Mouse (Mus musculus) hindbrain, postnatal 0 days (tissue): Measurements from ENCODE around the gene Kif27. TPM values are rescaled to one million over a fixed set of nuclear protein-coding genes. Genes with fewer than 3 reads are reported as not detected.
A peak's percentile ranks its signal among the peaks of the same experiment; 100 is the strongest.
"Not testable (repeated sequence)": the region's sequence is repeated elsewhere in the genome, so short reads cannot be mapped to it uniquely, and the experiment has no call there.

Source experiments
- ATAC-seq: fragments of 200-750 bp; cut with Nextera tagmentation; 2 replicates; pipeline ENCODE4 v1.8.0; 2017; ENCODE audit warnings: mild to moderate bottlenecking, moderate TSS enrichment, moderate library complexity
- DNase-seq: peaks from one replicate; pipeline ENCODE4 v3.0.0-alpha.2; 2015; ENCODE audit warnings: low spot score
- H3K27ac ChIP-seq: fragments of 300-500 bp; sonication (generic); 2 replicates; pipeline ENCODE4 v1.5.1; 2014; ENCODE audit warnings: mild to moderate bottlenecking
- H3K27me3 ChIP-seq: fragments of 300-500 bp; sonication (generic); 2 replicates; pipeline ENCODE4 v1.6.1; 2014; ENCODE audit warnings: low read length, mixed read lengths; ENCODE audit not compliant: insufficient read depth
- H3K36me3 ChIP-seq: fragments of 300-500 bp; sonication (generic); 2 replicates; pipeline ENCODE4 v1.6.1; 2014; ENCODE audit warnings: low read length, mixed read lengths; ENCODE audit not compliant: insufficient read depth
- H3K4me1 ChIP-seq: fragments of 300-500 bp; sonication (generic); 2 replicates; pipeline ENCODE4 v1.6.1; 2014; ENCODE audit warnings: antibody characterized with exemption, low read length, mixed read lengths; ENCODE audit not compliant: insufficient read depth
- H3K4me2 ChIP-seq: fragments of 300-500 bp; sonication (generic); 2 replicates; pipeline ENCODE4 v1.6.1; 2014; ENCODE audit warnings: low read depth, mild to moderate bottlenecking, low read length, moderate library complexity, mixed read lengths
- H3K4me3 ChIP-seq: fragments of 300-500 bp; sonication (generic); 2 replicates; pipeline ENCODE4 v1.5.1; 2014; ENCODE audit warnings: low read length
- H3K9ac ChIP-seq: fragments of 300-500 bp; sonication (generic); replicated peaks from 2 replicates; pipeline ENCODE4 v1.6.1; 2014; ENCODE audit warnings: mild to moderate bottlenecking, low read length, moderate library complexity, mixed read lengths
- H3K9me3 ChIP-seq: fragments of 300-500 bp; sonication (generic); 2 replicates; pipeline ENCODE4 v1.6.1; 2016; ENCODE audit warnings: low read length, mixed read lengths
- CTCF ChIP-seq: IDR thresholded peaks from 2 replicates; pipeline ENCODE4 v1.5.1; 2016; ENCODE audit warnings: antibody characterized with exemption, control low read depth, low read depth
- WGBS: fragments of 180-500 bp; shearing (Covaris S2); extraction: QIAGEN DNeasy Blood & Tissue Kit; methylation state at CpG from one replicate; pipeline ENCODE4 v1.1.7; 2014; 5-methylcytosine and 5-hydroxymethylcytosine counted together
- polyA plus RNA-seq: library from polyadenylated mRNA; unstranded; fragments of >200 nt; fragmentation: Nextera tagmentation; extraction: Ambion mirVana; gene quantifications from 2 replicates; pipeline ENCODE4 v1.2.1, GENCODE M21; 2015
- total RNA-seq: library from RNA; depleted of rRNA; stranded (reverse); fragments of >200 nt; gene quantifications from 2 replicates; pipeline ENCODE4 v1.2.3, GENCODE M21; 2014; rRNA removed

Gene Kif27
- total RNA-seq, result 1.0 and 1.2 TPM in 2 replicates
- polyA plus RNA-seq, result 1.6 and 1.7 TPM in 2 replicates

GRCm38 (mm10) chr13:58358629-58359303 lies at the start of gene Kif27:
TSS of gene Kif27 (minus strand) at chr13:58359122.
- Histone ChIP-seq H3K36me3 (no peaks in the 10 kb centered on the region), H3K27me3 (no peaks in the 10 kb centered on the region), H3K9ac (peak within 1 kb of the TSS; percentile 56), H3K4me2 (peak within 1 kb of the TSS; percentile 73), H3K27ac (peak within 1 kb of the TSS; percentile 17; the same call in 1 of the 2 replicates), H3K4me1 (no peaks in the 10 kb centered on the region), H3K4me3 (peak within 1 kb of the TSS; percentile 59), H3K9me3 (no peaks in the 10 kb centered on the region)
- TF ChIP-seq CTCF, result no peak
- WGBS, result under 1% methylated on average over 73 of the region's 85 CpGs
- ATAC-seq, result peak; percentile 95
- DNase-seq, result peak; percentile 83

- 4% methylated on average over 17 of the region's 17 CpGs for WGBS
- DNase-seq, H3K9me3 ChIP-seq, H3K36me3 ChIP-seq, H3K4me1 ChIP-seq, H3K27me3 ChIP-seq, ATAC-seq: not testable (repeated sequence)
- Histone ChIP-seq H3K27ac (peak within 1 kb of the TSS; percentile 100), H3K4me3 (peak within 1 kb of the TSS; percentile 98), H3K4me2 (peak within 1 kb of the TSS; percentile 53), H3K9ac (peak within 1 kb of the TSS; percentile 99)
These were observed 44.3 kb upstream of the Kif27 start, which contains the start of gene Hnrnpk for GRCm38 (mm10) chr13:58403243-58403642. TSS of gene Hnrnpk (minus strand) at chr13:58403343.

GRCm38 (mm10) chr13:58402744-58403110 lies 43.8 kb upstream of the Kif27 start:
- Histone ChIP-seq H3K27me3 (no peaks in the 10 kb centered on the region), H3K9ac (peak overlapping the region; percentile 99), H3K4me3 (peak overlapping the region; percentile 98), H3K9me3 (no peaks in the 10 kb centered on the region), H3K4me1 (no peaks in the 10 kb centered on the region; the same call in 1 of the 2 replicates), H3K4me2 (peak overlapping the region; percentile 53), H3K27ac (peak overlapping the region; percentile 100), H3K36me3 (peaks cover 4% of the 10 kb centered on the region; the same call in 1 of the 2 replicates)
- ATAC-seq (no peak; the same call in 1 of the 2 replicates), DNase-seq (no peak)
- no peak for TF ChIP-seq CTCF
- WGBS, result 0% methylated on average over 23 of the region's 48 CpGs

- Histone ChIP-seq H3K27ac (peak within 1 kb of the TSS; percentile 100), H3K9ac (peak within 1 kb of the TSS; percentile 99), H3K4me2 (peak within 1 kb of the TSS; percentile 81), H3K4me3 (peak within 1 kb of the TSS; percentile 98), H3K4me1 (no peaks in the 10 kb centered on the region; the same call in 1 of the 2 replicates), H3K36me3 (peaks cover 9% of the 10 kb centered on the region; the same call in 1 of the 2 replicates), H3K9me3 (no peaks in the 10 kb centered on the region), H3K27me3 (no peaks in the 10 kb centered on the region)
- 2% methylated on average over 86 of the region's 91 CpGs for WGBS
- TF ChIP-seq CTCF, result peak; percentile 42
- ATAC-seq (peak; percentile 97), DNase-seq (peak; percentile 99)
These were observed 43.3 kb upstream of the Kif27 start, which contains the start of gene Rmi1 for GRCm38 (mm10) chr13:58402003-58402743. TSS of gene Rmi1 (plus strand) at chr13:58402248.

GRCm38 (mm10) chr13:58401135-58402002 lies 42.4 kb upstream of the Kif27 start:
- ATAC-seq, result peak; percentile 63

GRCm38 (mm10) chr13:58400576-58400975 lies 41.7 kb upstream of the Kif27 start:
- H3K36me3 ChIP-seq, result peaks cover 21% of the 10 kb centered on the region
- H3K9me3 ChIP-seq, result no peaks in the 10 kb centered on the region
- DNase-seq (no peak), ATAC-seq (no peak)
- H3K27me3 ChIP-seq, result no peaks in the 10 kb centered on the region
- H3K4me3 ChIP-seq, result peak overlapping the region; percentile 98
- under 1% methylated on average over 11 of the region's 11 CpGs for WGBS
- no peaks in the 10 kb centered on the region; the same call in 1 of the 2 replicates for H3K4me1 ChIP-seq
- TF ChIP-seq CTCF, result no peak
- peak overlapping the region; percentile 81 for H3K4me2 ChIP-seq
- peak overlapping the region; percentile 99 for H3K9ac ChIP-seq
- H3K27ac ChIP-seq, result no peak overlapping the region

More at GRCm38 (mm10) chr13:58401135-58402002, 42.4 kb upstream of the Kif27 start:
- peak overlapping the region; percentile 81 for H3K4me2 ChIP-seq
- no peaks in the 10 kb centered on the region; the same call in 1 of the 2 replicates for H3K4me1 ChIP-seq
- peak; percentile 92 for DNase-seq
- peaks cover 13% of the 10 kb centered on the region; the same call in 1 of the 2 replicates for H3K36me3 ChIP-seq
- TF ChIP-seq CTCF, result 0 out of 2 replicates have a peak, but pooled peaks have one; percentile 7
- no peaks in the 10 kb centered on the region for H3K27me3 ChIP-seq
- H3K4me3 ChIP-seq, result peak overlapping the region; percentile 98
- 1% methylated on average over 73 of the region's 100 CpGs for WGBS
- peak overlapping the region; percentile 100 for H3K27ac ChIP-seq
- peak overlapping the region; percentile 99 for H3K9ac ChIP-seq
- no peaks in the 10 kb centered on the region for H3K9me3 ChIP-seq
